In genomic region chr1:89029136-89029927, GRCm38 (mm10) we compare ENCODE assay signal across 19 mouse cellular contexts.
"Had no signal": no experiment of that assay in that cellular context is flagged by ENCODE, and none has a peak within 500 bp of the region (broad histone marks: within the 10 kb centered on the region; RNA-seq: fewer than 3 reads in every experiment).

No protein-coding gene starts in this region.

- H3K4me3 ChIP-seq: liver, embryonic 13.5 days; midbrain, embryonic 13.5 days; myocyte; neural tube, embryonic 13.5 days had no signal

- H3K36me3 ChIP-seq: liver, embryonic 13.5 days; midbrain, embryonic 13.5 days; neural tube, embryonic 13.5 days had no signal

- H3K9me3 ChIP-seq: liver, embryonic 13.5 days; midbrain, embryonic 13.5 days; neural tube, embryonic 13.5 days had no signal

- DNase-seq: kidney, adult 11 months; kidney, adult 9 months; kidney, postnatal 14 days; kidney, postnatal 4 days; left cerebral cortex, postnatal 4 days; liver, embryonic 13.5 days; lung, adult 2 months; right cerebral cortex, adult 18-20 months; right cerebral cortex, postnatal 14 days; right cerebral cortex, postnatal 4 days; thymus, adult 2 months; thymus, postnatal 14 days; thymus, postnatal 4 days had no signal

- H3K4me2 ChIP-seq: liver, embryonic 13.5 days; midbrain, embryonic 13.5 days; neural tube, embryonic 13.5 days had no signal

- H3K9ac ChIP-seq: liver, embryonic 13.5 days; midbrain, embryonic 13.5 days; neural tube, embryonic 13.5 days had no signal

- H3K27me3 ChIP-seq: liver, embryonic 13.5 days; midbrain, embryonic 13.5 days; neural tube, embryonic 13.5 days had no signal

- H3K27ac ChIP-seq: liver, embryonic 13.5 days; macrophage; midbrain, embryonic 13.5 days; neural tube, embryonic 13.5 days; stomach, postnatal 0 days had no signal

- ATAC-seq: midbrain, embryonic 13.5 days; midbrain, embryonic 16.5 days had no signal
